Mouse (Mus musculus): ENCODE results near the gene Gm21750. TPM values are rescaled to one million over a fixed set of nuclear protein-coding genes. Genes with fewer than 3 reads are reported as not detected.
"Not testable (repeated sequence)": the region's sequence is repeated elsewhere in the genome, so short reads cannot be mapped to it uniquely, and the experiment has no call there.

The Gm21750 gene
- polyA plus RNA-seq (2016; fragmentation: Nextera tagmentation; extraction: Ambion mirVana), result not detected in 2 replicates

DNA sequence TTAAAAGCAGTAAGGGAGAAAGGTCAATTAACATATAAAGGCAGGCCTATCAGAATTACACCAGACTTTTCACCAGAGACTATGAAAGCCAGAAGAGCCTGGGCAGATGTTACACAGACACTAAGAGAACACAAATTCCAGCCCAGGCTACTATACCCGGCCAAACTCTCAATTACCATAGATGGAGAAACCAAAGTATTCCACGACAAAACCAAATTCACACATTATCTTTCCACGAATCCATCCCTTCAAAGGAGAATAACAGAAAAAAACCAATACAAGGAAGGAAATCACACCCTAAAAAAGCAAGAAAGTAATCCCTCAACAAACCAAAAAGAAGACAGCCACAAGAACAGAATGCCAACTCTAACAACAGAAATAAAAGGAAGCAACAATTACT lies at the start of gene Gm21750:
Gene Gm21750, plus strand, starts transcription at position 301 of the 400 bp plus-strand sequence.
- ATAC-seq; H3K4me2 ChIP-seq; H3K4me3 ChIP-seq; H3K9me3 ChIP-seq (replicated peaks); H3K9ac ChIP-seq; H3K36me3 ChIP-seq; H3K27me3 ChIP-seq (replicated peaks); H3K4me1 ChIP-seq; H3K27ac ChIP-seq: not testable (repeated sequence)
- WGBS (ENCODE audit: insufficient replicate concordance), result 57% methylated on average over 3 of the region's 3 CpGs

DNA sequence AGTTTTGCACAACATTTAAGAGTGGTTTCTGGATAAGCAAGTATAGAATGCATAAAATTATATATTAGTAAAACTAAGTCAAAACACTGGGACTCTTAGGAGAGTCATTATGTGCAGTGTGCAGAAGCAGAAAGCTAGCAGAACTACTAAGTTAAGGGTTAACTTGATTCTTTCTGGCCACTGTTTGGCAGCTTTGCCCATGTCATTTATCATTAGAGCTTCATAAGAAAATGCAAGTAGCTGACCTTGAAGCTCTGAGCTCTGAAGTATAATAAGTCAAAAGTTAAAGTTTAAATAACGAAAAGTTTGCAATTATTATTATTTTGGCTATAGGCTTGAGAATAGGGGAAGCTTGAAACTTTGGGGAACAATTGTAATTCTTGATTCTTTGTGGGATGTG lies 46.1 kb upstream of the Gm21750 start:
- H3K4me3 ChIP-seq; H3K36me3 ChIP-seq; ATAC-seq; H3K4me1 ChIP-seq; H3K9ac ChIP-seq; H3K9me3 ChIP-seq (replicated peaks); H3K27ac ChIP-seq; H3K4me2 ChIP-seq; H3K27me3 ChIP-seq (replicated peaks): not testable (repeated sequence)
- 46% methylated on average over 1 of the region's 1 CpGs for WGBS (ENCODE audit: insufficient replicate concordance)

DNA sequence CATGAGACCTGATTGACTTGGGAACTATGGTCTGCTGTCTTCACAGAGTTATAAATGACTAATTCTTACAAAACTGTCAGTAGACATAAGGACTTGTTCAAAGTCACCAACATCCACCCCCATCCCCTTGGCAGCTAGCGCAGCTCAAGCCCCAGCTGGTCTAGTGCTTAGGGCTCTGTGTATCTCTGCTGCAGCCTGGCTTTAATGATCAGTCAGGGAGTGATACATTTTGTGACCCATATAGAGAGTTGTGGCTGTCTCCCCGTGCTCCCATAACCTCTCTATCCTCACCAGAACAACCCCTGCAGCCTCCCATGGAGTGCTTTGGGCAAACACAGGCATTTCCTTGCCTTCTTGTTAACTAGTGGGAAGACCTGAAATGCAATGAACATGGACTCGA lies 40.1 kb upstream of the Gm21750 start:
- Histone ChIP-seq H3K4me1 (no peaks in the 10 kb centered on the region), H3K4me2 (no peak overlapping the region), H3K9ac (no peak overlapping the region), H3K9me3 (replicated peaks) (0 out of 2 replicates have a peak, but pooled peaks cover 2% of the 10 kb centered on the region), H3K4me3 (no peak overlapping the region), H3K27ac (no peak overlapping the region), H3K27me3 (replicated peaks) (no peaks in the 10 kb centered on the region), H3K36me3 (no peaks in the 10 kb centered on the region)
- no peak for ATAC-seq
- WGBS (ENCODE audit: insufficient replicate concordance), result 57% methylated on average over 3 of the region's 3 CpGs

DNA sequence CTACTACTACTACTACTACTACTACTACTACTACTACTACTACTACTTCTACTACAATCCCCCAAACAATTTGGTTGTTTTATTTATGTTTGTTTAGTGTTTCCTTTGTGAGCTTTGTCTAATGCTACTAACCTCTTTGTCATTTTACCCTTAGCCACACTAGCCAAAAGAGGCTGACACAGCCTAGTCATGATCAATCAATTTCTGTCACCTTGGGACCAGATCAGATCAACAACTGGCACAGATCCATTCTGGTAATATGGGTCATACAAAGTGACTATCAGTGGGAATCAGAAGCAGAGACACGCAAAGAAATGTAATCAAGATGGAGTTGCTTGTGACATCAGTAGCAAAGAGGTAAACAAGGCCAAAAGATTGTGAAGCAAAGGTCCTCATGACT lies 38.0 kb upstream of the Gm21750 start:
- Histone ChIP-seq H3K4me3 (no peak overlapping the region), H3K4me2 (no peak overlapping the region), H3K9me3 (replicated peaks) (0 out of 2 replicates have a peak, but pooled peaks cover 2% of the 10 kb centered on the region), H3K4me1 (no peaks in the 10 kb centered on the region), H3K36me3 (no peaks in the 10 kb centered on the region), H3K27ac (no peak overlapping the region), H3K27me3 (replicated peaks) (no peaks in the 10 kb centered on the region), H3K9ac (no peak overlapping the region)
- ATAC-seq, result no peak
- WGBS (ENCODE audit: insufficient replicate concordance), result 63% methylated on average over 1 of the region's 1 CpGs

DNA sequence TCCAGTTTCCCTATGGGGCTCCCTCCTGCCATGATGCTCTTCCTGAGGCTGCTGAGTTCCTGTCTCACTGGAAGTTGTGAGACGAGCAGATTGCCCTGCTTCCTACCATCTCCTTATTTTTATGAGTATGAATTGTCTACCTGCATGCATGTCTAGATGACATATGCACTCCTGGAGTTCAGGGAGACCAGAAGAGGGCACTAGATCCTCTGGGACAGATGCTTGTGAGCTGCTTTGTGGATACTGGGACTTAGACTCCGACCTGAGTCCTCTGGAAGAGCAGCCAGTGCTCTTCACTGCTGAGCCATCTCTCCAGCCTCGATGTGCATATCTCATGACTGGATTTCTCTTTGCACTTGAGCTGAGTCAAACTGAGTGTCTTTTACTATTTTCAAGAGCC lies 35.6 kb upstream of the Gm21750 start:
- Histone ChIP-seq H3K9ac (no peak overlapping the region), H3K36me3 (no peaks in the 10 kb centered on the region), H3K4me3 (no peak overlapping the region), H3K4me2 (no peak overlapping the region), H3K27me3 (replicated peaks) (no peaks in the 10 kb centered on the region), H3K27ac (no peak overlapping the region), H3K9me3 (replicated peaks) (0 out of 2 replicates have a peak, but pooled peaks cover 2% of the 10 kb centered on the region), H3K4me1 (no peaks in the 10 kb centered on the region)
- no peak for ATAC-seq
- 50% methylated on average over 3 of the region's 3 CpGs for WGBS (ENCODE audit: insufficient replicate concordance)

DNA sequence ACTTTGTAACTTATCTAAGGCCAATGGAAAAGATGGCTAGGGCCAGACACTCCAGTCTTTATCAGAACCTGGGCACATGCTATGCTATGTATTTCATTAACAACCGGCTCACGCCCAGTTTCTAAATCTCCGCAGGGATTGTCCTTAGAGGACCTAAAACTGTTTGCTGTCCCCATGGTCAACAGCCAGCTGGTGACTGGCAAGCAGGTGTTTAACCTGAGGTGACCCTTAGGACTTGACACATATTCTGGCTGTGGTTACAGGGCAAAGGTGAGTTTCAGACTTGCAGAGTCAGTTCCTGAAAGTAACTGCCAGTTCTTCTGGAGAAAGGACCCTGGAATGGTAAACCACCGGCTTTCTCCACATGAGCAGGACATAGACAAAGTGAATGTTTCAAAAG lies 29.5 kb upstream of the Gm21750 start:
- Histone ChIP-seq H3K4me3 (no peak overlapping the region), H3K27ac (no peak overlapping the region), H3K27me3 (replicated peaks) (no peaks in the 10 kb centered on the region), H3K9me3 (replicated peaks) (no peaks in the 10 kb centered on the region), H3K36me3 (no peaks in the 10 kb centered on the region), H3K9ac (no peak overlapping the region), H3K4me1 (no peaks in the 10 kb centered on the region), H3K4me2 (no peak overlapping the region)
- 74% methylated on average over 4 of the region's 4 CpGs for WGBS (ENCODE audit: insufficient replicate concordance)
- ATAC-seq, result no peak

DNA sequence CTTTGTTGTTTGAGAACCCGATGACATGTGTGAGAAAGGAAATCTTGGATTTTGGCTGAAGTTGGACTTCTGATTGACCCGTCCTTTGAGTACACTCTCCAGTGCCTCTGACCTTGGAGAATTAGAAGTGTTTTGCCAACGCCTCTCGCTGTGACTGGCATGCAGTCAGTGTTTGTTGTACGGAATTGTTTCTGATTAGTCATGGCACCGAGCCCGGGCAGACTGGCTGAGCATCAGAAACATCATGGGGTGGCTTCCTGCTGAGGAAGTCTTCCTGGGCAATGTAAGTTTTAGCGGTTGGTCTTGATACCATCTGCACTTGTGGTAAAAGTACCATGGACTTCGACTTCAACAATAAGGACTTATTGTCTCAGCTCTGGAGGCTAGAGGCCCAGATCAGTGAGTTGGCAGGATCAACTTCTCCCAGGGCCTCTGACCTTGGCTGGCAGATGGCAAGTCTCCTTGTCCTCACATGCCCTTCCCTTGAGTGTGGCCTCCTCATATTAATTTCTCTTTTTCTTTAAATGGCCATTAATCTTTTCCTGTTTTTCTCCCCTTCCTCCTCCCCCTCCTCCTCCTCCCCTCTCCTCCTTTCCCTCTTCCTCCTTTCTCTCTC lies 28.3 kb upstream of the Gm21750 start:
- H3K36me3 ChIP-seq, result no peaks in the 10 kb centered on the region
- WGBS (ENCODE audit: insufficient replicate concordance), result 62% methylated on average over 9 of the region's 9 CpGs
- no peak overlapping the region for H3K4me3 ChIP-seq
- H3K4me2 ChIP-seq, result no peak overlapping the region
- H3K9me3 ChIP-seq (replicated peaks), result no peaks in the 10 kb centered on the region
- no peak for ATAC-seq
- no peak overlapping the region for H3K9ac ChIP-seq
- no peak overlapping the region for H3K27ac ChIP-seq
- H3K27me3 ChIP-seq (replicated peaks), result no peaks in the 10 kb centered on the region
- no peaks in the 10 kb centered on the region for H3K4me1 ChIP-seq

DNA sequence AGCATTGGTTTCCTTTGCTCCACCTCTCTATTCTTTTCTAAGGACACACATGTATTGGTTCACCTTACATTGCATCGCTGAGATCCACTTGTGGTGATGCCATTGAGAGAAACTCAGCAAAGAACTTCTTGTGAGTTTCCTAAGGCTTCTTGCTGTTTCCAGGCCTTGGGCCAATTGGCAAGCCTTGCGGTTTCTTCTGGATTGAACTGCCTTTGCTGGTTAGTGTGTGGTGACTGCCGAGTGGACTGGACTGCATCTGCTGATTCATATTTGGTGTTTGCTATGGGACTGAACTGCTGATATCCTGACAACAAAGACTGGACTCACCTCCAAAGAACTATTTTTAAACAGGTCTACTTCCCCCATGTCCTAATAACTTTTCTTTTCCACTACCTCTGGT lies 26.7 kb upstream of the Gm21750 start:
- ATAC-seq, result no peak
- no peak overlapping the region for H3K4me2 ChIP-seq
- no peaks in the 10 kb centered on the region for H3K4me1 ChIP-seq
- H3K4me3 ChIP-seq, result no peak overlapping the region
- no peaks in the 10 kb centered on the region for H3K36me3 ChIP-seq
- H3K27me3 ChIP-seq (replicated peaks), result no peaks in the 10 kb centered on the region
- 68% methylated on average over 3 of the region's 3 CpGs for WGBS (ENCODE audit: insufficient replicate concordance)
- H3K9me3 ChIP-seq (replicated peaks), result no peaks in the 10 kb centered on the region
- H3K27ac ChIP-seq, result no peak overlapping the region
- H3K9ac ChIP-seq, result no peak overlapping the region

DNA sequence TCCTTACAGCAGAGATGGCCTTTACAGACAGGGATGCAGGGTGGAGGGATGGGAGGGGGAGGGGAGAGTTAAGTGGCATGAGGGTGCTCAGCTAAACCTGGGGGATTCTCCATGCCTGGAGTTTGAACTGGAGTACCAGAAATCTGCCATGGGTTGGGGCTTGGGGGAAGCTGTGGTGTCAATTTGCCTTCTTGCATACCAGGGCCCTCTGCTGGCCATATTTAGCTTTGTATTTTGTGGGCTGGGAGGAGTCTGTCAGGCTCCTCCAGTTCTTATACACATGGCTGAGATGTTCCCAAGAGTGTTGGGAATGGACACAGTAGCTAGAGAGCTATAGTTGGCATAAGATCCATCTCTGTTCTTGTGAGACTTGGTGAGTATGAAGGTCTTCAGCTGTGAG lies 23.6 kb upstream of the Gm21750 start:
- H3K9ac ChIP-seq, result no peak overlapping the region
- H3K27ac ChIP-seq, result no peak overlapping the region
- H3K9me3 ChIP-seq (replicated peaks), result no peaks in the 10 kb centered on the region
- no peak overlapping the region for H3K4me2 ChIP-seq
- H3K36me3 ChIP-seq, result no peaks in the 10 kb centered on the region
- no peak for ATAC-seq
- no peak overlapping the region for H3K4me3 ChIP-seq
- no peaks in the 10 kb centered on the region for H3K27me3 ChIP-seq (replicated peaks)
- no peaks in the 10 kb centered on the region for H3K4me1 ChIP-seq

DNA sequence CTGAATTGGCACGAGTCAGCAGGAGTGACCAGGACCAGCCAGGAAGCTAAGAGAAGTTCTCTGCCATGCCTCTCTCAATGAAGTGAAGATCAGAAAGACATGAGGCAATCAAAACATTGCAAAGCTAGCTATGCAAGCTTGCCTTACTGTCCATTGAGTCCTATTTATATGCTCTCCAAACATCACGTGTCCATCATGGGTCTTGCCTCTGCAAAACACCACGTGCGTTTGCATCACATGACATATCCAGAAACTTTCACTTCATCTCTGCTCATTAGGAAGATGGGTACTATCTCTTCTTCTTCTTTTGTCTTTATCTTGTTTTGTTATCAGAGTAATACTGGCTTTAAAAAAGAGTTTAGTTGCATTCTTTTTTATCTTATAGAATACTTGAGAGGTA lies 10.8 kb upstream of the Gm21750 start:
- H3K27me3 ChIP-seq (replicated peaks), result no peaks in the 10 kb centered on the region
- no peak overlapping the region for H3K27ac ChIP-seq
- H3K9ac ChIP-seq, result no peak overlapping the region
- no peaks in the 10 kb centered on the region for H3K4me1 ChIP-seq
- H3K36me3 ChIP-seq, result no peaks in the 10 kb centered on the region
- H3K4me2 ChIP-seq, result no peak overlapping the region
- no peaks in the 10 kb centered on the region for H3K9me3 ChIP-seq (replicated peaks)
- WGBS (ENCODE audit: insufficient replicate concordance), result 69% methylated on average over 4 of the region's 4 CpGs
- ATAC-seq, result no peak
- no peak overlapping the region for H3K4me3 ChIP-seq

DNA sequence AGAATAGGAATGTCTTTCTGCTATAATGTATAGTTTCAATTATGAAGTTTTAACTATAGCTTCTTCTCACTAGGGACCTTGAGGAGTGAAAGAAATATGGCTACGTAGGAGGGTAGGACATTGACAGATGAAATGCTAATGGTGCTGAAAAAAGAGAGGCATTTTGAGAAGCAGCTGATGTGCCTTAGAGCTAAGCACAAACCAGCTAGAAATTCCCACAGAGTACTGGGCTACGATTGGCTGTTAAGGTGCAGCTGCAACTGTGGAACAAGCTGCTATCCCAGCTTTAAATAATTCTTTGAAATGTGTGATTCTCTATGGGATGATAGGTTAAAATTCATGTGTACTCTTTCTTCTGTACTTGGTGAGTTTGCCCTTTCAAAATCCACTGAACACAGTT lies 9.1 kb downstream of the Gm21750 start:
- Histone ChIP-seq H3K9me3 (replicated peaks) (no peaks in the 10 kb centered on the region), H3K27me3 (replicated peaks) (no peaks in the 10 kb centered on the region), H3K27ac (no peak overlapping the region), H3K4me1 (no peaks in the 10 kb centered on the region), H3K36me3 (no peaks in the 10 kb centered on the region), H3K4me3 (no peak overlapping the region), H3K9ac (no peak overlapping the region), H3K4me2 (no peak overlapping the region)
- ATAC-seq, result no peak
- 53% methylated on average over 2 of the region's 2 CpGs for WGBS (ENCODE audit: insufficient replicate concordance)

DNA sequence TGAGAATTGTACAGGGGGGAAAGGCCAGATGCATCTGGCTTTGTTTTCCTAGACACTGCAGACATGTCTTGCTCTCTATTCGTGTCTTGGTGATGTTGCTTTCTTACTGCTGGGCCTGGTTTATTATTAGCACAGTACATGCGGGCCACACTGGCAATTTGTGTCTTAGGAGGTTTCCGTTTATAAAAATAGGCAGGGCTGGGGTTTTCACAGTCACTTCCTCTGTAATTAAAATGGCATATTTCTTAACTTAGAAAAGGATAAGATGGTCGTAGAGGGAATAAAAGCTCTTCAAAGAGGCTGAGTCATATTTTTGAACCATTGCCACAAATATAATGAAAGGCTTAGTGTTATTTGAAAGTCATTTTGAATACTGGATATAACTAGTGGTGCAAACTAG lies 26.7 kb downstream of the Gm21750 start:
- Histone ChIP-seq H3K36me3 (no peaks in the 10 kb centered on the region), H3K4me2 (no peak overlapping the region), H3K9ac (no peak overlapping the region), H3K27me3 (replicated peaks) (no peaks in the 10 kb centered on the region), H3K4me1 (no peaks in the 10 kb centered on the region), H3K4me3 (no peak overlapping the region), H3K27ac (no peak overlapping the region), H3K9me3 (replicated peaks) (no peaks in the 10 kb centered on the region)
- ATAC-seq, result no peak
- WGBS (ENCODE audit: insufficient replicate concordance), result 30% methylated on average over 4 of the region's 4 CpGs

DNA sequence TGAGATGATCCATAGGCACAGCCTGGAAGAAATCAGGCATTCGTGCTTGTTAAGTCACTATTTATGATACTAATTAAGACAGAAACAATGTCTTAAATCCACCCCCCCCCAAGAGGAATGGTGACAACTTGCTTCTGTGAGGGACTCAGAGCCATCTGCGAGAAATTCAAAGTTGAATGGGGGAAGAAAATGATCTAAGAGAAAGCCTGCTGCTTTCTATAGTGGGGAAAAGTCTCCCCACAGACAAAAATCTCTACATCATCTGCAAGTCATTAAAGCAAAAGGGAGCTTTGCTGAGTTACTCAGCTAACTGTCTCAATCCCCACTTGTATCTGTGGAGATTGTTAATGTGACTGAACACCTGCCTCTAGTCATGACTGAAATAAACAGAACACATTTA lies 27.4 kb downstream of the Gm21750 start:
- H3K9me3 ChIP-seq (replicated peaks), result no peaks in the 10 kb centered on the region
- H3K4me2 ChIP-seq, result no peak overlapping the region
- H3K27me3 ChIP-seq (replicated peaks), result no peaks in the 10 kb centered on the region
- no peak overlapping the region for H3K9ac ChIP-seq
- no peak overlapping the region for H3K27ac ChIP-seq
- no peak overlapping the region for H3K4me3 ChIP-seq
- no peaks in the 10 kb centered on the region for H3K4me1 ChIP-seq
- no peak for ATAC-seq
- no peaks in the 10 kb centered on the region for H3K36me3 ChIP-seq
- 47% methylated on average over 2 of the region's 2 CpGs for WGBS (ENCODE audit: insufficient replicate concordance)
